Mouse (Mus musculus) MEL (cell line): ENCODE measurements at regions not wholly inside any gene's neighbourhood (a gene's known extent, or its start where the extent isn't known, plus 50 kb on each side); places are given as distances from the start of the nearest gene placed in this dataset.

Experiments used
- BHLHE40 ChIP-seq: IDR thresholded peaks from 2 replicates; pipeline ENCODE4 v1.6.1; 2012; ENCODE audit warnings: low read depth, mild to moderate bottlenecking, inconsistent platforms, low read length, improper control_type of control experiment, borderline replicate concordance
- CTCF ChIP-seq, 3 experiments: IDR thresholded peaks in 2 of 3; conservative IDR thresholded peaks in 1 of 3; 2 replicates each; pipeline ENCODE4 v1.5.1; 2011 to 2012; ENCODE audit warnings: low read length in 3 of 3, low read depth in 2 of 3, mild to moderate bottlenecking in 2 of 3, improper control_type of control experiment in 1 of 3, inconsistent platforms in 1 of 3, mixed read lengths in 1 of 3, moderate library complexity in 1 of 3; ENCODE audit not compliant: control insufficient read depth in 1 of 3, insufficient read depth in 1 of 3, poor library complexity in 1 of 3, severe bottlenecking in 1 of 3
- ELF1 ChIP-seq: IDR thresholded peaks from 2 replicates; pipeline ENCODE4 v1.6.1; 2014; ENCODE audit warnings: low read depth, mild to moderate bottlenecking, inconsistent platforms, low read length, improper control_type of control experiment, moderate library complexity
- GATA1 ChIP-seq: IDR thresholded peaks from 2 replicates; pipeline ENCODE4 v1.6.1; 2011; ENCODE audit warnings: low read depth, low read length, improper control_type of control experiment
- NRF1 ChIP-seq: IDR thresholded peaks from 2 replicates; pipeline ENCODE4 v1.6.1; 2014; ENCODE audit warnings: low read depth, mild to moderate bottlenecking, inconsistent platforms, low read length, improper control_type of control experiment, moderate library complexity; ENCODE audit not compliant: poor library complexity, insufficient read depth, severe bottlenecking
- POLR2A ChIP-seq, 2 experiments: IDR thresholded peaks; 2 replicates each; pipeline ENCODE4 v1.6.1; 2011 to 2012; ENCODE audit warnings: low read length in 2 of 2, mild to moderate bottlenecking in 2 of 2, control low read depth in 1 of 2, improper control_type of control experiment in 1 of 2, low read depth in 1 of 2, moderate library complexity in 1 of 2; ENCODE audit not compliant: control insufficient read depth in 1 of 2, insufficient read depth in 1 of 2, poor library complexity in 1 of 2
- SMC3 ChIP-seq: IDR thresholded peaks from 2 replicates; pipeline ENCODE4 v1.6.1; 2011; ENCODE audit warnings: low read depth, low read length, improper control_type of control experiment
- UBTF ChIP-seq: IDR thresholded peaks from 2 replicates; pipeline ENCODE4 v1.6.1; 2012; ENCODE audit warnings: low read depth, mild to moderate bottlenecking, inconsistent platforms, low read length, improper control_type of control experiment, moderate library complexity, borderline replicate concordance; ENCODE audit not compliant: insufficient read depth
- USF1 ChIP-seq: IDR thresholded peaks from 2 replicates; pipeline ENCODE4 v1.6.1; 2014; ENCODE audit warnings: low read depth, mild to moderate bottlenecking, inconsistent platforms, low read length, improper control_type of control experiment, moderate library complexity
- ZMIZ1 ChIP-seq: IDR thresholded peaks from 2 replicates; pipeline ENCODE4 v1.6.1; 2012; ENCODE audit warnings: low read depth, mild to moderate bottlenecking, inconsistent platforms, low read length, improper control_type of control experiment, moderate library complexity

- no peak for TF ChIP-seq CTCF (IDR thresholded peaks at IDR 0.05 in 2 of 3, conservative IDR thresholded peaks at IDR 0.05 in 1 of 3; ENCODE audit: control insufficient read depth in 1 of 3, insufficient read depth in 1 of 3, low read depth in 2 of 3, low read length in 3 of 3, poor library complexity in 1 of 3, severe bottlenecking in 1 of 3)
- no peak for TF ChIP-seq GATA1
- TF ChIP-seq BHLHE40, result no peak
- no peak for TF ChIP-seq ZMIZ1
- no peak for TF ChIP-seq POLR2A (IDR thresholded peaks at IDR 0.05; ENCODE audit: control insufficient read depth in 1 of 2, insufficient read depth in 1 of 2, low read depth in 1 of 2, low read length in 2 of 2, poor library complexity in 1 of 2)
- TF ChIP-seq UBTF, result no peak
- TF ChIP-seq ELF1, result no peak
- no peak for TF ChIP-seq USF1
- TF ChIP-seq SMC3, result no peak
- TF ChIP-seq NRF1, result no peak
Observed at GRCm38 (mm10) chr6:51265329-51265728, 167.1 kb upstream of the Nfe2l3 start.
